Mouse (Mus musculus): ENCODE measurements around the gene Crtac1.

DNA sequence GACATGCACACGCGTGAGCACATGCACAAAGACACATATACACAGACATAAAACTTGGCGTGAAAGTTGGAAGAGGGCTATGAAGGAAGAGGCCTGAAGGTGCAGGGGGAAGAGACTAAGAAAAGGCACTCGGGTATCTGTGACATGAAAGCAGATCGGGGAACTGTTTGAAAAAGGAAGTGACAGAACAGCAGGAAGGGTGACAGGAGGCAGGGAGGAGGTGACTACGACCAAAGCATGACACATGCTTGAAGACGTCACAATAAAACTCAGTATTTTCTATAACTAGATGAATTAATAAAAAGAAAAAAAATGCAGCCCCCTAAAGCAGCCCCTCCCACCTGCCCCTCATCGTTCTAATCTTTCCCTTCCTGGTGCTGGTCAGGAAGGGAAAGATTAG, 125.8 kb downstream of the Crtac1 start:
- TF ChIP-seq CTCF (IDR thresholded peaks at IDR 0.05; ENCODE audit: low read depth) = no peak
- TF ChIP-seq EP300 (IDR thresholded peaks at IDR 0.05; ENCODE audit: low read depth) = no peak
